Mouse (Mus musculus) MEL (cell line): ENCODE measurements around the gene Cers5. TPM values are rescaled to one million over a fixed set of nuclear protein-coding genes. Genes with fewer than 3 reads are reported as not detected.
A peak's percentile ranks its signal among the peaks of the same experiment; 100 is the strongest.

Experiments used
- DNase-seq: peaks from one replicate; pipeline ENCODE4 v3.0.0; 2011; ENCODE audit warnings: low read depth, low spot score
- H3K27ac ChIP-seq: 2 replicates; pipeline ENCODE4 v1.5.1; 2012; ENCODE audit warnings: low read depth, mild to moderate bottlenecking, control low read depth, low read length, moderate library complexity; ENCODE audit not compliant: control insufficient read depth
- H3K27me3 ChIP-seq, 2 experiments: fragments of 150-350 bp in 1 of 2; sonication (generic) in 1 of 2; 2 replicates each; pipeline ENCODE4 v1.6.1; 2012; ENCODE audit warnings: low read length in 2 of 2, mild to moderate bottlenecking in 2 of 2, improper control_type of control experiment in 1 of 2, moderate library complexity in 1 of 2; ENCODE audit not compliant: insufficient read depth in 2 of 2, control insufficient read depth in 1 of 2
- H3K36me3 ChIP-seq, 2 experiments: 2 replicates each; pipeline ENCODE4 v1.6.1; 2012 to 2014; ENCODE audit warnings: low read length in 2 of 2, improper control_type of control experiment in 1 of 2, inconsistent platforms in 1 of 2, mild to moderate bottlenecking in 1 of 2; ENCODE audit not compliant: insufficient read depth in 2 of 2, control insufficient read depth in 1 of 2
- H3K4me1 ChIP-seq, 2 experiments: fragments of 150-350 bp in 1 of 2; sonication (generic) in 1 of 2; 2 replicates each; pipeline ENCODE4 v1.6.1; 2012; ENCODE audit warnings: low read length in 2 of 2, improper control_type of control experiment in 1 of 2, mild to moderate bottlenecking in 1 of 2; ENCODE audit not compliant: insufficient read depth in 2 of 2, control insufficient read depth in 1 of 2
- H3K4me3 ChIP-seq, 2 experiments: fragments of 150-350 bp in 1 of 2; sonication (generic) in 1 of 2; 2 replicates each; pipeline ENCODE4 v1.5.1; 2012; ENCODE audit warnings: low read depth in 2 of 2, low read length in 2 of 2, mild to moderate bottlenecking in 2 of 2, moderate library complexity in 2 of 2, control low read depth in 1 of 2, improper control_type of control experiment in 1 of 2; ENCODE audit not compliant: control insufficient read depth in 1 of 2, insufficient read depth in 1 of 2
- H3K79me2 ChIP-seq: 2 replicates; pipeline ENCODE4 v1.6.1; 2012; ENCODE audit warnings: mild to moderate bottlenecking, low read length, moderate library complexity; ENCODE audit not compliant: control insufficient read depth, poor library complexity, insufficient read depth
- H3K9ac ChIP-seq: 2 replicates; pipeline ENCODE4 v1.6.1; 2012; ENCODE audit warnings: low read depth, mild to moderate bottlenecking, control low read depth, low read length, moderate library complexity; ENCODE audit not compliant: control insufficient read depth, poor library complexity, severe bottlenecking
- H3K9me3 ChIP-seq: fragments of 150-350 bp; sonication (generic); replicated peaks from 2 replicates; pipeline ENCODE4 v1.6.1; 2012; ENCODE audit warnings: mild to moderate bottlenecking, low read length, improper control_type of control experiment, moderate library complexity; ENCODE audit not compliant: insufficient read depth
- BHLHE40 ChIP-seq: IDR thresholded peaks from 2 replicates; pipeline ENCODE4 v1.6.1; 2012; ENCODE audit warnings: low read depth, mild to moderate bottlenecking, inconsistent platforms, low read length, improper control_type of control experiment, borderline replicate concordance
- CHD2 ChIP-seq: IDR thresholded peaks from 2 replicates; pipeline ENCODE4 v1.6.1; 2011; ENCODE audit warnings: low read length, improper control_type of control experiment
- CTCF ChIP-seq, 3 experiments: IDR thresholded peaks in 2 of 3; conservative IDR thresholded peaks in 1 of 3; 2 replicates each; pipeline ENCODE4 v1.5.1; 2011 to 2012; ENCODE audit warnings: low read length in 3 of 3, low read depth in 2 of 3, mild to moderate bottlenecking in 2 of 3, improper control_type of control experiment in 1 of 3, inconsistent platforms in 1 of 3, mixed read lengths in 1 of 3, moderate library complexity in 1 of 3; ENCODE audit not compliant: control insufficient read depth in 1 of 3, insufficient read depth in 1 of 3, poor library complexity in 1 of 3, severe bottlenecking in 1 of 3
- E2F4 ChIP-seq: IDR thresholded peaks from 2 replicates; pipeline ENCODE4 v1.6.1; 2011; ENCODE audit warnings: low read depth, low read length, improper control_type of control experiment, borderline replicate concordance
- ELF1 ChIP-seq: IDR thresholded peaks from 2 replicates; pipeline ENCODE4 v1.6.1; 2014; ENCODE audit warnings: low read depth, mild to moderate bottlenecking, inconsistent platforms, low read length, improper control_type of control experiment, moderate library complexity
- ETS1 ChIP-seq: IDR thresholded peaks from 2 replicates; pipeline ENCODE4 v1.6.1; 2012; ENCODE audit warnings: low read depth, mild to moderate bottlenecking, inconsistent platforms, low read length, improper control_type of control experiment, moderate library complexity
- GABPA ChIP-seq: IDR thresholded peaks from 2 replicates; pipeline ENCODE4 v1.6.1; 2012; ENCODE audit warnings: low read depth, mild to moderate bottlenecking, inconsistent platforms, low read length, improper control_type of control experiment, moderate library complexity
- GATA1 ChIP-seq: IDR thresholded peaks from 2 replicates; pipeline ENCODE4 v1.6.1; 2011; ENCODE audit warnings: low read depth, low read length, improper control_type of control experiment
- JUND ChIP-seq: IDR thresholded peaks from 2 replicates; pipeline ENCODE4 v1.6.1; 2011; ENCODE audit warnings: low read depth, mild to moderate bottlenecking, improper control_type of control experiment, low read length
- KAT2A ChIP-seq: conservative IDR thresholded peaks from 2 replicates; pipeline ENCODE4 v1.6.1; 2012; ENCODE audit warnings: low read depth, low read length, improper control_type of control experiment, inconsistent platforms
- MAFK ChIP-seq: IDR thresholded peaks from 2 replicates; pipeline ENCODE4 v1.6.1; 2011; ENCODE audit warnings: low read depth, mild to moderate bottlenecking, low read length, improper control_type of control experiment, borderline replicate concordance
- MEF2A ChIP-seq: IDR thresholded peaks from 2 replicates; pipeline ENCODE4 v1.6.1; 2014; ENCODE audit warnings: low read depth, mild to moderate bottlenecking, inconsistent platforms, low read length, improper control_type of control experiment; ENCODE audit not compliant: poor library complexity, insufficient replicate concordance, severe bottlenecking; ENCODE audit errors: extremely low read depth
- MXI1 ChIP-seq: IDR thresholded peaks from 2 replicates; pipeline ENCODE4 v1.6.1; 2011; ENCODE audit warnings: mild to moderate bottlenecking, low read depth, low read length, improper control_type of control experiment
- MYB ChIP-seq: IDR thresholded peaks from 2 replicates; pipeline ENCODE4 v1.6.1; 2011; ENCODE audit warnings: mild to moderate bottlenecking, low read depth, low read length, improper control_type of control experiment
- MYC ChIP-seq: IDR thresholded peaks from 2 replicates; pipeline ENCODE4 v1.6.1; 2011; ENCODE audit warnings: low read depth, mild to moderate bottlenecking, low read length, improper control_type of control experiment, moderate library complexity
- NELFE ChIP-seq: IDR thresholded peaks from 2 replicates; pipeline ENCODE4 v1.6.1; 2011; ENCODE audit warnings: low read depth, low read length, improper control_type of control experiment
- NRF1 ChIP-seq: IDR thresholded peaks from 2 replicates; pipeline ENCODE4 v1.6.1; 2014; ENCODE audit warnings: low read depth, mild to moderate bottlenecking, inconsistent platforms, low read length, improper control_type of control experiment, moderate library complexity; ENCODE audit not compliant: poor library complexity, insufficient read depth, severe bottlenecking
- POLR2A ChIP-seq, 2 experiments: IDR thresholded peaks; 2 replicates each; pipeline ENCODE4 v1.6.1; 2011 to 2012; ENCODE audit warnings: low read length in 2 of 2, mild to moderate bottlenecking in 2 of 2, control low read depth in 1 of 2, improper control_type of control experiment in 1 of 2, low read depth in 1 of 2, moderate library complexity in 1 of 2; ENCODE audit not compliant: control insufficient read depth in 1 of 2, insufficient read depth in 1 of 2, poor library complexity in 1 of 2
- RAD21 ChIP-seq: IDR thresholded peaks from 2 replicates; pipeline ENCODE4 v1.6.1; 2011; ENCODE audit warnings: mild to moderate bottlenecking, low read depth, low read length, improper control_type of control experiment
- RCOR1 ChIP-seq: IDR thresholded peaks from 2 replicates; pipeline ENCODE4 v1.6.1; 2012; ENCODE audit warnings: low read depth, mild to moderate bottlenecking, inconsistent platforms, low read length, improper control_type of control experiment
- SMC3 ChIP-seq: IDR thresholded peaks from 2 replicates; pipeline ENCODE4 v1.6.1; 2011; ENCODE audit warnings: low read depth, low read length, improper control_type of control experiment
- TAL1 ChIP-seq: IDR thresholded peaks from 2 replicates; pipeline ENCODE4 v1.6.1; 2012; ENCODE audit warnings: mild to moderate bottlenecking, inconsistent platforms, low read length, moderate library complexity, mixed read lengths
- TBP ChIP-seq: IDR thresholded peaks from 2 replicates; pipeline ENCODE4 v1.8.0; 2011; ENCODE audit warnings: low read depth, low read length, improper control_type of control experiment
- TCF12 ChIP-seq: IDR thresholded peaks from 2 replicates; pipeline ENCODE4 v1.6.1; 2014; ENCODE audit warnings: low read depth, mild to moderate bottlenecking, inconsistent platforms, low read length, improper control_type of control experiment, moderate library complexity
- UBTF ChIP-seq: IDR thresholded peaks from 2 replicates; pipeline ENCODE4 v1.6.1; 2012; ENCODE audit warnings: low read depth, mild to moderate bottlenecking, inconsistent platforms, low read length, improper control_type of control experiment, moderate library complexity, borderline replicate concordance; ENCODE audit not compliant: insufficient read depth
- USF2 ChIP-seq, 2 experiments: IDR thresholded peaks; 2 replicates each; pipeline ENCODE4 v1.6.1; 2011 to 2012; ENCODE audit warnings: improper control_type of control experiment in 2 of 2, low read length in 2 of 2, borderline replicate concordance in 1 of 2, inconsistent platforms in 1 of 2, low read depth in 1 of 2, mild to moderate bottlenecking in 1 of 2; ENCODE audit not compliant: insufficient read depth in 1 of 2
- ZKSCAN1 ChIP-seq: IDR thresholded peaks from 2 replicates; pipeline ENCODE4 v1.6.1; 2012; ENCODE audit warnings: low read depth, mild to moderate bottlenecking, inconsistent platforms, low read length, improper control_type of control experiment, moderate library complexity
- ZMIZ1 ChIP-seq: IDR thresholded peaks from 2 replicates; pipeline ENCODE4 v1.6.1; 2012; ENCODE audit warnings: low read depth, mild to moderate bottlenecking, inconsistent platforms, low read length, improper control_type of control experiment, moderate library complexity
- ZNF384 ChIP-seq: IDR thresholded peaks from 2 replicates; pipeline ENCODE4 v1.6.1; 2012; ENCODE audit warnings: low read depth, mild to moderate bottlenecking, inconsistent platforms, low read length, improper control_type of control experiment
- polyA plus RNA-seq, 2 experiments: library from polyadenylated mRNA; stranded (reverse) in 1 of 2; unstranded in 1 of 2; fragments of >175 nt in 1 of 2; fragments of >200 nt in 1 of 2; gene quantifications; 2 replicates each; pipeline versions ENCODE4 v1.2.1 to v1.2.4; 2012; ENCODE audit warnings: low replicate concordance in 2 of 2, low read depth in 1 of 2; ENCODE audit not compliant: insufficient read length in 2 of 2, insufficient read depth in 1 of 2, missing spikeins in 1 of 2
- total RNA-seq: library from RNA; depleted of rRNA; stranded (reverse); fragments of 300-350 nt; gene quantifications from 2 replicates; pipeline ENCODE4 v1.2.3, GENCODE M21; 2012

The Cers5 gene
- total and polyA plus RNA-seq, 3 experiments = 21.8 to 43.5 TPM; not detected in 1

DNA sequence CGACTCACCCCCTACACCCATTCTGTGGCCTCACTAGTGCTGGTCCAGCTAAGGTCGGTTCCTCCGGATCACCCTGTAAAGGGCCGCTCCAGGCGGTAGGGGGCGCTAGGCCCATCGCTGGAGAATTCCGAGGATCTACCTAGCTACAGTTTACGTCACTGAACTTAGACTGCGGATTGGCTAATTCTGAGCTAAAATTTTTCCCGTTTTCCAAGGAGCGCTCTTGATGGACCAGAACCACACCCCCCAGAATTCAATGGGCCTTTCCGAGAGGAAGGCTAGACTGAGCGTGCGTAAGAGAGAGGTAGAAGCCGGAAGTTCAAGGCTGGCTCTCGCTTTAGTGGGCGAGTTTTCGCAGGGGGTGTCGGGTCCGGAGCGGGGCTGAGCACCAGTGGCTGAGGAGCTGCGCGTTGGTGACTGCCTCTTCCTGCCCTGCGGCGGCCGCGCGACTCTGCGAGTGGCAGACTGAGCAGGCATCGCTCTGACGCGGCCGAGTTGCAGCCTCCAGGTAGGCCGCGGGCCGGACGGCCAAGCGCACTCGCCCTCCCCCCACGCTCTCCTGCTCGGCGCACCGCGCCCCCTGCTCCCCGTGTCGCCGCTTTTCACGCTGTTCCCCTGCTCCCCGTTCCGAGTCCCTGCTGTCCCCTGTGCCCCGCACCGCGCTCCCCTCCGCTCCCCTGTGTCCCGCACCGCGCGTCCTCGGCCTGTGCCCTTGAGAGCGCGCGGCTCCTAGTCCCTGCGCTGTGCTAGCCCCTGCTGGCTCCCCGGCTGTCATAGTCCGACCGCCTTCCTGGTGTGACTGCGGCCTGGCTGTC is 47.1 kb downstream of the Cers5 start, which contains the start of gene Cox14 (continued):
- peak in 2 of 3 experiments; percentile 98 to 100 for TF ChIP-seq CTCF (IDR thresholded peaks at IDR 0.05 in 2 of 3, conservative IDR thresholded peaks at IDR 0.05 in 1 of 3; ENCODE audit: control insufficient read depth in 1 of 3, insufficient read depth in 1 of 3, low read depth in 2 of 3, low read length in 3 of 3, poor library complexity in 1 of 3, severe bottlenecking in 1 of 3)
- TF ChIP-seq TBP = peak; percentile 85
- TF ChIP-seq NELFE = peak; percentile 92
- peak; percentile 97 for TF ChIP-seq CHD2
- peak; percentile 64 for TF ChIP-seq TCF12
- peak; percentile 90 for TF ChIP-seq ZMIZ1
- peak; percentile 56; the same call in 1 of the 2 replicates for TF ChIP-seq BHLHE40
- TF ChIP-seq RAD21 = peak; percentile 12; the same call in 1 of the 2 replicates
- TF ChIP-seq SMC3 = peak; percentile 38
- 0 out of 2 replicates have a peak, but pooled peaks have one; percentile 14 for TF ChIP-seq MEF2A
- no peak for TF ChIP-seq MAFK

DNA sequence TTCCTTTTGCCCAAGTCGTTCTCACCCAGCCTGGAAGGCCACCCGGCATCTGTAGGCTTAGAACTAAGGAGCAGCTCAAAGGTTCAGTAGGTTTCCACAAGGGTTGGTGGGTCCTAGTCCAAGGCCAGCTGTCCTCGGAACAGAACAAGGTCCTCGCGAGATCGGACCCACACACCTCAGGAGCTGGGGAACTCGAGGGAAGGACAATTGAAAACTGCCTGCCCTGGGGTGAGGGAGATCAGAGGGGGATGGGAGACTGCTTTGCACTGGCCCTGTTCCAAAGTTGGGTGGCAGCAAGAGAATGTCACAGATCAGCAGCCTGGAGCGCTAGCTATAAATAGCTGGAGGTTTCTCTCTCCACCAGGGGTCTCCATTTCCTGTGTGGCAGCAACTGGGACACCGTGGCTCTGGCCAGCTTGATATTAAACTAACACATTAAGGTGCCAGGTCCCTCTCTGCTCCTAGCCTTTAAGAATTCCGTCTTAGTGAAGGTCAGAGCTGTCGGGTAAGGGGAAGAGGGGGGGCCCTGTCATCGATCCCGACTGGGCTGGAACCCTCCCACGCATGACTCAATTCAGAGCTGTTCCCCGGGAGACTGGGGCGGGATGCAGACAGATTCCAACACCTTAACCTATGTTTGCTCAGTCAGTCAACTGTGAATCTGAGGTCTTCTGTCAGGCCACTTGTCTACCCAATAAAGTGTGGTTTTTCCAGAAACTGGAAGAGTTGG is 48.2 kb downstream of the Cers5 start:
- no peaks in the 10 kb centered on the region for H3K27me3 ChIP-seq
- H3K36me3 ChIP-seq = peaks cover 4 to 10% of the 10 kb centered on the region in 2 experiments; a peak in 3 of 4 replicates
- H3K9me3 ChIP-seq = no peaks in the 10 kb centered on the region
- peak overlapping the region; percentile 24 for H3K27ac ChIP-seq
- H3K79me2 ChIP-seq = peaks cover 13% of the 10 kb centered on the region
- H3K4me3 ChIP-seq = peak overlapping the region; percentile 50 to 56
- DNase-seq = peak; percentile 87
- peak overlapping the region; percentile 51 for H3K9ac ChIP-seq
- peaks cover 0 to 13% of the 10 kb centered on the region in 2 experiments; a peak in 2 of 4 replicates for H3K4me1 ChIP-seq
- TF ChIP-seq ETS1 (peak; percentile 61; the same call in 1 of the 2 replicates), RCOR1 (no peak), ZKSCAN1 (no peak), USF2 (IDR thresholded peaks at IDR 0.05; ENCODE audit: borderline replicate concordance in 1 of 2, insufficient read depth in 1 of 2, low read depth in 1 of 2, low read length in 2 of 2) (no peak), E2F4 (no peak), UBTF (no peak), GATA1 (no peak), TCF12 (no peak), NELFE (peak; percentile 26; the same call in 1 of the 2 replicates), CHD2 (peak; percentile 76), MXI1 (peak; percentile 48), TAL1 (no peak), TBP (peak; percentile 67; the same call in 1 of the 2 replicates), ELF1 (no peak), NRF1 (peak; percentile 6; the same call in 1 of the 2 replicates), ZNF384 (no peak), KAT2A (no peak), MYC (no peak), POLR2A (IDR thresholded peaks at IDR 0.05; ENCODE audit: control insufficient read depth in 1 of 2, insufficient read depth in 1 of 2, low read depth in 1 of 2, low read length in 2 of 2, poor library complexity in 1 of 2) (no peak), GABPA (no peak; the same call in 1 of the 2 replicates), ZMIZ1 (no peak), JUND (no peak), MYB (no peak), MEF2A (peak; percentile 89; the same call in 1 of the 2 replicates), CTCF (IDR thresholded peaks at IDR 0.05 in 2 of 3, conservative IDR thresholded peaks at IDR 0.05 in 1 of 3; ENCODE audit: control insufficient read depth in 1 of 3, insufficient read depth in 1 of 3, low read depth in 2 of 3, low read length in 3 of 3, poor library complexity in 1 of 3, severe bottlenecking in 1 of 3) (peak; percentile 69 to 76 (median 76))
